Mouse (Mus musculus): ENCODE measurements around the gene Zfp580. TPM values are rescaled to one million over a fixed set of nuclear protein-coding genes. Genes with fewer than 3 reads are reported as not detected.

The Zfp580 gene
- polyA plus RNA-seq, 1 experiment from 2014 or later, result 43.1 TPM

GRCm38 (mm10) chr7:5087886-5088285, 36.5 kb downstream of the Zfp580 start:
- ATAC-seq (ENCODE audit: insufficient number of reproducible peaks, low FRiP score, low TSS enrichment, low read depth), result no peak
- WGBS, result 80% methylated on average over 4 of the region's 4 CpGs

GRCm38 (mm10) chr7:5089853-5090252, 38.5 kb downstream of the Zfp580 start:
- Histone ChIP-seq H3K4me3 (replicated peaks) (no peak overlapping the region), H3K9ac (no peak overlapping the region), H3K27me3 (no peaks in the 10 kb centered on the region), H3K27ac (replicated peaks) (no peak overlapping the region), H3K4me1 (no peaks in the 10 kb centered on the region), H3K36me3 (peaks cover 83% of the 10 kb centered on the region), H3K9me3 (replicated peaks) (no peaks in the 10 kb centered on the region), H3K4me2 (replicated peaks) (no peak overlapping the region)
- WGBS, result 95% methylated on average over 15 of the region's 15 CpGs
- ATAC-seq (ENCODE audit: insufficient number of reproducible peaks, low FRiP score, low TSS enrichment, low read depth), result no peak

More at GRCm38 (mm10) chr7:5087886-5088285, 36.5 kb downstream of the Zfp580 start:
- Histone ChIP-seq H3K4me1 (no peaks in the 10 kb centered on the region), H3K4me2 (replicated peaks) (no peak overlapping the region), H3K36me3 (peaks cover 64% of the 10 kb centered on the region), H3K9ac (no peak overlapping the region), H3K27me3 (no peaks in the 10 kb centered on the region), H3K27ac (replicated peaks) (no peak overlapping the region), H3K4me3 (replicated peaks) (no peak overlapping the region), H3K9me3 (replicated peaks) (no peaks in the 10 kb centered on the region)

- H3K27me3 ChIP-seq, result no peaks in the 10 kb centered on the region
- ATAC-seq (ENCODE audit: insufficient number of reproducible peaks, low FRiP score, low TSS enrichment, low read depth), result no peak
- WGBS, result 88% methylated on average over 15 of the region's 15 CpGs
- peaks cover 88% of the 10 kb centered on the region for H3K36me3 ChIP-seq
- no peak overlapping the region for H3K4me3 ChIP-seq (replicated peaks)
- H3K9me3 ChIP-seq (replicated peaks), result no peaks in the 10 kb centered on the region
- no peak overlapping the region for H3K27ac ChIP-seq (replicated peaks)
- H3K9ac ChIP-seq, result no peak overlapping the region
- no peak overlapping the region for H3K4me2 ChIP-seq (replicated peaks)
- H3K4me1 ChIP-seq, result no peaks in the 10 kb centered on the region
These were observed 39.8 kb downstream of the Zfp580 start for GRCm38 (mm10) chr7:5091008-5091728.

- H3K9ac ChIP-seq, result no peak overlapping the region
- no peaks in the 10 kb centered on the region for H3K4me1 ChIP-seq
- peaks cover 89% of the 10 kb centered on the region for H3K36me3 ChIP-seq
- H3K4me2 ChIP-seq (replicated peaks), result no peak overlapping the region
- ATAC-seq (ENCODE audit: insufficient number of reproducible peaks, low FRiP score, low TSS enrichment, low read depth), result no peak
- WGBS, result 92% methylated on average over 6 of the region's 6 CpGs
- no peaks in the 10 kb centered on the region for H3K9me3 ChIP-seq (replicated peaks)
- H3K27me3 ChIP-seq, result no peaks in the 10 kb centered on the region
- no peak overlapping the region for H3K4me3 ChIP-seq (replicated peaks)
- no peak overlapping the region for H3K27ac ChIP-seq (replicated peaks)
These were observed 41.0 kb downstream of the Zfp580 start for GRCm38 (mm10) chr7:5092381-5092780.

- Histone ChIP-seq H3K36me3 (peaks cover 89% of the 10 kb centered on the region), H3K9ac (no peak overlapping the region), H3K27ac (replicated peaks) (no peak overlapping the region), H3K27me3 (no peaks in the 10 kb centered on the region), H3K4me1 (no peaks in the 10 kb centered on the region), H3K9me3 (replicated peaks) (no peaks in the 10 kb centered on the region), H3K4me2 (replicated peaks) (no peak overlapping the region), H3K4me3 (replicated peaks) (no peak overlapping the region)
- no peak for ATAC-seq (ENCODE audit: insufficient number of reproducible peaks, low FRiP score, low TSS enrichment, low read depth)
- WGBS, result 84% methylated on average over 21 of the region's 21 CpGs
These were observed 41.6 kb downstream of the Zfp580 start for GRCm38 (mm10) chr7:5092831-5093510.

GRCm38 (mm10) chr7:5098769-5099168, 47.4 kb downstream of the Zfp580 start:
- Histone ChIP-seq H3K27ac (replicated peaks) (no peak overlapping the region), H3K9ac (no peak overlapping the region), H3K4me2 (replicated peaks) (no peak overlapping the region), H3K9me3 (replicated peaks) (no peaks in the 10 kb centered on the region), H3K27me3 (no peaks in the 10 kb centered on the region), H3K36me3 (peaks cover 54% of the 10 kb centered on the region), H3K4me3 (replicated peaks) (no peak overlapping the region), H3K4me1 (no peaks in the 10 kb centered on the region)
- WGBS, result 85% methylated on average over 5 of the region's 5 CpGs
- ATAC-seq (ENCODE audit: insufficient number of reproducible peaks, low FRiP score, low TSS enrichment, low read depth), result no peak

- no peak overlapping the region for H3K9ac ChIP-seq
These were observed 48.5 kb downstream of the Zfp580 start for GRCm38 (mm10) chr7:5099796-5100195.

GRCm38 (mm10) chr7:5101066-5101663, 49.8 kb downstream of the Zfp580 start:
- Histone ChIP-seq H3K4me2 (replicated peaks) (no peak overlapping the region), H3K4me1 (no peaks in the 10 kb centered on the region), H3K27me3 (no peaks in the 10 kb centered on the region), H3K9me3 (replicated peaks) (no peaks in the 10 kb centered on the region), H3K36me3 (peaks cover 30% of the 10 kb centered on the region), H3K4me3 (replicated peaks) (no peak overlapping the region), H3K9ac (no peak overlapping the region), H3K27ac (replicated peaks) (no peak overlapping the region)
- WGBS, result 87% methylated on average over 10 of the region's 10 CpGs
- ATAC-seq (ENCODE audit: insufficient number of reproducible peaks, low FRiP score, low TSS enrichment, low read depth), result no peak

More at GRCm38 (mm10) chr7:5099796-5100195, 48.5 kb downstream of the Zfp580 start:
- no peak overlapping the region for H3K4me3 ChIP-seq (replicated peaks)
- H3K36me3 ChIP-seq, result peaks cover 43% of the 10 kb centered on the region
- H3K9me3 ChIP-seq (replicated peaks), result no peaks in the 10 kb centered on the region
- ATAC-seq (ENCODE audit: insufficient number of reproducible peaks, low FRiP score, low TSS enrichment, low read depth), result no peak
- H3K4me1 ChIP-seq, result no peaks in the 10 kb centered on the region
- H3K27me3 ChIP-seq, result no peaks in the 10 kb centered on the region
- 72% methylated on average over 3 of the region's 3 CpGs for WGBS
- no peak overlapping the region for H3K27ac ChIP-seq (replicated peaks)
- no peak overlapping the region for H3K4me2 ChIP-seq (replicated peaks)

- Histone ChIP-seq H3K27ac (replicated peaks) (no peak overlapping the region), H3K4me2 (replicated peaks) (no peak overlapping the region), H3K36me3 (peaks cover 17% of the 10 kb centered on the region), H3K9me3 (replicated peaks) (no peaks in the 10 kb centered on the region), H3K9ac (no peak overlapping the region), H3K4me3 (replicated peaks) (no peak overlapping the region), H3K4me1 (no peaks in the 10 kb centered on the region), H3K27me3 (no peaks in the 10 kb centered on the region)
- ATAC-seq (ENCODE audit: insufficient number of reproducible peaks, low FRiP score, low TSS enrichment, low read depth), result no peak
- 87% methylated on average over 2 of the region's 2 CpGs for WGBS
These were observed 51.2 kb downstream of the Zfp580 start for GRCm38 (mm10) chr7:5102564-5102963.

All from embryonic facial prominence, embryonic 15.5 days (tissue).